Mouse (Mus musculus) G1E (cell line): ENCODE results near the gene Cr1l.

Experiments
- CTCF ChIP-seq: IDR thresholded peaks from 2 replicates; pipeline ENCODE4 v1.5.1; 2012; ENCODE audit warnings: low read depth, low read length, inconsistent platforms, mixed read lengths
- POLR2AphosphoS5 ChIP-seq: IDR thresholded peaks from 2 replicates; pipeline ENCODE4 v1.6.1; 2012; ENCODE audit warnings: low read depth, low read length, inconsistent platforms; ENCODE audit not compliant: insufficient replicate concordance
- TAL1 ChIP-seq: conservative IDR thresholded peaks from 2 replicates; pipeline ENCODE4 v1.6.1; 2012; ENCODE audit warnings: low read depth, low read length, inconsistent platforms, mixed read lengths

GRCm38 (mm10) chr1:195100693-195101092, 30.7 kb downstream of the Cr1l start:
- no peak for TF ChIP-seq CTCF
- TF ChIP-seq POLR2AphosphoS5, result no peak
- TF ChIP-seq TAL1, result peak; percentile 72
